ENCODE assay signal across 8 mouse cellular contexts in the genomic region with DNA sequence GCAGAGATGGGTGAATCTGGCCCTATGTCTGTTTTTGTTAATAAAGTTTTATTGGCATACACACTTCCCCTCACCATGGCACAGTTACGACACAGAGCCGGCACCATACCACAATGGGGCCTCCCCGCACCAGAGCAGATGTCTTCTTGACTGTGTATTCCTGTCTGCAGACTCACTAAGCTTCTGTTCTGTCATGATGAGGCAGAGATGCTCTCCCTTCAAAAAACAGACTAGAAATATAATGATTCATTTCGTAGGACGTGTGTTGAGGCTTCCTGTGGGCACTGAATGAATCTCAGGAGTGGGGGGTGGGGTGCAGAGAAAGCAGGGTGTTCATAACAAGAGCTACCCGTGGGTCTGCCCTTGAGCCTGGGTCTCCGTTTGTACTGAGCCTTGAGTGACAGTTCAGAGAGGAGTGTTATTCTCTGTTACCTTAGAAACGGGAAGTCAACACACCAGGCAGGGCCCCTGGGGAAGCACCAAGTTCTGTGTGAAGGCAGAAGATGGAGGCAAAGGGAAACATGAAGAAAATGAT. TPM values are rescaled to one million over a fixed set of nuclear protein-coding genes. Genes with fewer than 3 reads are reported as not detected.
A peak's percentile ranks its signal among the peaks of the same experiment; 100 is the strongest.
DNase-seq lines count a peak whose midpoint lies in the region; ATAC-seq and TF ChIP-seq lines count a peak whose summit lies in the region.

No protein-coding gene starts in this region.

- no peak overlapping the region for H3K4me3 ChIP-seq in layer of hippocampus, adult 2 months
- H3K4me3 ChIP-seq in embryonic facial prominence, embryonic 10.5 days: no peak overlapping the region
- no peak overlapping the region for H3K4me3 ChIP-seq in midbrain, embryonic 14.5 days (replicated peaks; ENCODE audit: low read depth, low read length)

- 46% methylated on average over 8 of the region's 8 CpGs for WGBS in embryonic facial prominence, embryonic 10.5 days
- WGBS in midbrain, embryonic 14.5 days: 39% methylated on average over 8 of the region's 8 CpGs

- peaks cover 26% of the 10 kb centered on the region for H3K4me1 ChIP-seq in embryonic facial prominence, embryonic 10.5 days
- H3K4me1 ChIP-seq in midbrain, embryonic 14.5 days (ENCODE audit: control insufficient read depth, insufficient read depth, low read length): no peaks in the 10 kb centered on the region

- intact Hi-C loops in left cerebral cortex, postnatal 10 days (cut with DNase I): no loop called here

- no peaks in the 10 kb centered on the region for H3K36me3 ChIP-seq in embryonic facial prominence, embryonic 10.5 days (replicated peaks)
- no peaks in the 10 kb centered on the region for H3K36me3 ChIP-seq in midbrain, embryonic 14.5 days (ENCODE audit: control insufficient read depth, insufficient read depth, low read length)

- peak in 1 of 2 experiments; percentile 36 for DNase-seq in layer of hippocampus, adult 2 months (ENCODE audit: low spot score in 2 of 2)
- no peak for DNase-seq in layer of hippocampus, postnatal 14 days (ENCODE audit: low spot score in 2 of 2)
- peak; percentile 65 for DNase-seq in embryonic facial prominence, embryonic 10.5 days (ENCODE audit: low spot score)
- DNase-seq in midbrain, embryonic 14.5 days: peak; percentile 76
- DNase-seq in left cerebral cortex, postnatal 10 days (ENCODE audit: extremely low spot score in 1 of 2, low spot score in 2 of 2): no peak
- DNase-seq in urinary bladder, postnatal 36 days (ENCODE audit: low spot score in 2 of 2): no peak
- DNase-seq in urinary bladder, postnatal 25 days (ENCODE audit: low spot score): no peak

- ATAC-seq in inflammation-experienced regulatory T-cells, adult 6 months: peak; percentile 92
- no peak for ATAC-seq in midbrain, embryonic 14.5 days (ENCODE audit: low FRiP score, low TSS enrichment)

- no peaks in the 10 kb centered on the region for H3K27me3 ChIP-seq in embryonic facial prominence, embryonic 10.5 days (replicated peaks; ENCODE audit: low read depth, poor library complexity, severe bottlenecking)
- no peaks in the 10 kb centered on the region for H3K27me3 ChIP-seq in midbrain, embryonic 14.5 days (ENCODE audit: control insufficient read depth, insufficient read depth, low read length)

- H3K9ac ChIP-seq in midbrain, embryonic 14.5 days (replicated peaks; ENCODE audit: low read length): no peak overlapping the region

- 0 out of 2 replicates have a peak overlapping the region, but pooled peaks have one; percentile 2 for H3K27ac ChIP-seq in layer of hippocampus, adult 2 months
- H3K27ac ChIP-seq in embryonic facial prominence, embryonic 10.5 days (replicated peaks): peak overlapping the region; percentile 59; the same call in 1 of the 2 replicates
- H3K27ac ChIP-seq in midbrain, embryonic 14.5 days (replicated peaks; ENCODE audit: low read depth, low read length): peak overlapping the region; percentile 37

- no peak overlapping the region for H3K4me2 ChIP-seq in midbrain, embryonic 14.5 days (ENCODE audit: low read length)

- TF ChIP-seq CTCF in layer of hippocampus, adult 2 months (conservative IDR thresholded peaks at IDR 0.05): no peak

- H3K9me3 ChIP-seq in embryonic facial prominence, embryonic 10.5 days: no peaks in the 10 kb centered on the region
- H3K9me3 ChIP-seq in midbrain, embryonic 14.5 days (ENCODE audit: control insufficient read depth, low read length): no peaks in the 10 kb centered on the region

RNA-seq across cellular contexts. Expression of gene Xylt1, which starts 48.0 kb away (rescaled TPM):
- total RNA-seq in layer of hippocampus, adult 2 months (2021): 10 to 100 TPM; 43.5 to 43.9 TPM
- 10 to 100 TPM; 47.1 to 51.7 TPM for total RNA-seq in layer of hippocampus, postnatal 14 days (2021)
- 0.84 and 0.86 TPM in 2 replicates for polyA plus RNA-seq in embryonic facial prominence, embryonic 10.5 days (2016; fragmentation: Nextera tagmentation; extraction: Ambion mirVana)
- polyA plus RNA-seq in inflammation-experienced regulatory T-cells, adult 6 months (2017; shearing (Covaris generic)): 1 to 10 TPM; 2.2 to 3.6 (median 2.8) TPM
- 3.0 and 3.9 TPM in 2 replicates for polyA plus RNA-seq in midbrain, embryonic 14.5 days (2014; fragmentation: Nextera tagmentation; extraction: Ambion mirVana)
- 10 to 100 TPM; 53.3 to 55.2 TPM for total RNA-seq in left cerebral cortex, postnatal 10 days (2021)

Comparison
In these comparisons a context has a peak if more than half of its experiments do, and no peak if none do; other contexts are left out.
1. DNase-seq: peak in embryonic facial prominence, embryonic 10.5 days (single experiment) and midbrain, embryonic 14.5 days (single experiment); none in layer of hippocampus, postnatal 14 days (0 of 2), left cerebral cortex, postnatal 10 days (0 of 2), urinary bladder, postnatal 36 days (0 of 2) and urinary bladder, postnatal 25 days (single experiment).
2. H3K27ac ChIP-seq: peak in every context shown above with its lines; median percentile 59 in embryonic facial prominence, embryonic 10.5 days; 37 in midbrain, embryonic 14.5 days; 2 in layer of hippocampus, adult 2 months.